Mouse (Mus musculus): ENCODE measurements around the gene Ap4s1.
"Not testable (repeated sequence)": the region's sequence is repeated elsewhere in the genome, so short reads cannot be mapped to it uniquely, and the experiment has no call there.

The Ap4s1 gene

GRCm38 (mm10) chr12:51690893-51691844, at the start of gene Ap4s1:
Gene Ap4s1, plus strand, starts transcription at chr12:51691033.
- DNase-seq (ENCODE audit: low spot score in 2 of 2): peak; percentile 61 to 63

DNA sequence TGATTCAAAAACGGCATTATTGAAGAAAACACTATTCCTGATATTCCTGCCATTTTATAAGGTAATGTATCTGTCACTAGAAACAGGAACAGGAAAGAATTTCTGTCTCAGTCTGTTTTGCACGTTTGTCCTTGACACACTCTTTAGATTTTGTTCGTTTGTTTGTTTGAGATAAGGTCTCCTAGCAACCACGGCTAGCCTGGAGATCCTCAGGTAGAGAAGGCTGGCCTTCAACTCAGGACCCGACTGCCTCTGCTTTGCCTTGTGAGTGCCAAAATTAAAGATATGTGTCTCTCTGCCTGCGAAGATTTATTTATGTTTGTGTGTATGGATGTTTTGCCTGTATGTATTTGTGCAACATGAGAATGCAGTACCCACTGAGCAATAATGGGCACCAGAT, 49.0 kb upstream of the Ap4s1 start:
- no peak for DNase-seq (ENCODE audit: low spot score in 2 of 2)

GRCm38 (mm10) chr12:51649401-51649800, 41.4 kb upstream of the Ap4s1 start:
- DNase-seq (ENCODE audit: low spot score in 2 of 2): not testable (repeated sequence)

DNA sequence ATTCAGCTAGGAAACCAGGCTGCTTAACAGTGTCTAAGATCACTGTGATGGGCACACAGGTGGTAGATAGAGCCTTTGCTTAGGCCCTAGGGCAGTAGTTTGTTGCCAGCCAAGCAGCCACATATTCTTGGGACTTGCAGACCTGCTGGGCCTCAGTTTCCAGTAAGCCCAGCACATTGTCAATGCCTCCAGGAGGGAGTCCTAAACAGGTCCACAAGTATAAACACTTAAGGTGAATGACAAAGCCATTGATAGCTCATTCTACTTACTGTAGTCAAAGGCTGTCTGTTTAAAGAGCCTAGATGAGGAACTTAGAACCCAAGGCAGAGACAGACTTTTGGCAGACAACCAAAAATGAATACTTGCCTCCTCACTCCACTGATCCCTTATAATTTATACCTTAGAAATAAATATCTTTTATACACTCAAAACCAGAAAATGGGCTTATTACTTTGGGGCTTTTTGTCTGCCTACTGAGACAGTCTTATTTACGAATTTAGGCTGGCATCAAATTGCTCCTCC, 34.8 kb upstream of the Ap4s1 start:
- DNase-seq (ENCODE audit: low spot score in 2 of 2): no peak

DNA sequence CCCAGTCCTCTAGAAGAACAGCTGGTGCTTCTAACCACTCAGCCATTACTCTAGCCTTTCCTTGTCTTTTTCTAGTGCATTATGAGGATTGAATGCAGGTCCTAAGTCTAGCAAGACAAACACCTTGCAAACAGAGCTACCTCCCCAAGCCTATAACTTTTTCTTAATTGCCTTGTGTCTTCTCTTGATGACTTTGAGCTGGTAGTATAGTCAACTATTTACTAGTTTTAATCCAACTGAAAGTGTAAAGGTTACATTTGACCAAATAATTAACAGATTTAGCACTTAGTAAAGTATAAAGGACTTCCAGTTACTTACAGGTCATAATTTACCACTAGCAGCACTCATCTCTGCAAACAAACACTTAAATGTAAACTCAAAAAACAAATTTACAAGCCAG, 27.8 kb upstream of the Ap4s1 start:
- DNase-seq (ENCODE audit: low spot score in 2 of 2): no peak

DNA sequence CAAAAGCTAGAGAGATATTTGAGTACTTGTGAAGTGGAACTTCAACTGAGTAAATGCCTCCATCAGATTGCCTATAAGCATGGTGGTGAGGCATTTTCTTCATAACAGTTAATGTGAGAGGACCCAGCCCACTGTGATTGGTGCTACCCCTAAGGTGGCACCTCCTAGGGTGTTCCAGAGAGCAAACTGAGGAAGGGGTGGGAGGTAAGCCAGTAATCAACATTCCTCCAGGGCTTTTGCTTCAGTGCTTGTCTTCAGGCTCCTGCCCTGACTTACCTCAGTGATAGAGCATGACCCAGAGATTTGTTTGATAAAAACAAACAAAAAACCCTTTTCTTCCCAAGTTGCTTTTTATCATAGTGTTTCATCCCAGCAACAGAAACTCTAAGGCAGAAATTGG, 26.9 kb upstream of the Ap4s1 start:
- DNase-seq (ENCODE audit: low spot score in 2 of 2): no peak

DNA sequence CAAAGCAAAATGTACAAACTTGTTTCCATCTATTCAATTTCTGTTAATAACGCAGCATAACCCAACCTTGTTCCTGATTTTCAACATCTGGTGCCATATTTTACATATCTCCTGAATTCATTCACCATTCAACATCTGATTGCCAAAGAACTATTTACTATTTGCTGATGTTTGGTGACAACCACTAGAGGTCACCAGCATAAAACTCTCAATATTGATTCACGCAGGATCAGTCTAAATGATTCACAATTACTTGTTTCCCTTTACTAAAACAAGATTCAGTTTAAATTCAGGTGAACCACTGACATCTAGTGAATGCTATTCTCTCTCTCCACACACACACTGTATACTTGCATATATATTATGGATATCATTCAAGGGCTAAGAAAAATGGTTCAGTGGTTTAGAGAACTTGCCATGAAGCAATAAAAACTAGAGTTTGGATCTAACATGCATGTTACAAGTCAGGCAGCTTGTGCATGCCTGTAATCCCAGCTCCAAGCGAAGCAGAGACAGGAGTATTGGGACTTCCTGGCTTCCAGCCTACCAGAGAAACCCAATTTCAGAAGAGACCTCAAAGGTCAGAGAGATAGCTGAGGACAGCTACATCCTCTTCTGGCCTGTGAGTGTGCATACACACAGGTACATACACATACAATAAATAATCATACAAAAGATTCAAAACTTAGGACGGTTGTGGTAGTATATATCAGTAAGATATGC, 24.0 kb upstream of the Ap4s1 start:
- no peak for DNase-seq (ENCODE audit: low spot score in 2 of 2)

- no peak for DNase-seq (ENCODE audit: low spot score in 2 of 2)
Observed at GRCm38 (mm10) chr12:51671231-51671891, 19.5 kb upstream of the Ap4s1 start.

GRCm38 (mm10) chr12:51673270-51673669, 17.6 kb upstream of the Ap4s1 start:
- DNase-seq (ENCODE audit: low spot score in 2 of 2): no peak

GRCm38 (mm10) chr12:51676442-51676841, 14.4 kb upstream of the Ap4s1 start:
- no peak for DNase-seq (ENCODE audit: low spot score in 2 of 2)

DNA sequence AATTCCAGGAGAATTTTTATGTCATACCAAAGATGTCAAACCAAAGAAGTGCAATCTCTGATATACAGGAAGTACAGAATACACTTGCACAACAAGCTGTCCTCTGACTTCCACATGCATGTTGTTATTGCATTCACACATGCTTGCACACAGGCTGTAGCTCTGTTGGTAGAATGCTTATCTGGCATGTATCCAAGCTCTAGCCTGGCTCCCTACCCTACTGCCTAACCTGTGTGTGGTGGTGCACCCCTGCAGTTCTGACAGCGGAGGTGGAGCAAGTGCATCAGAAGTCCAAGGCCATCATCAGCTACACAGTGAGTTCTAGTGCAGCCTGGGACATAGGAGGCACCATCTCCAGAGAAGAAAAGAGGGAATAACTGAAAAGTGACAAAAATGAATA, 12.0 kb upstream of the Ap4s1 start:
- DNase-seq (ENCODE audit: low spot score in 2 of 2): no peak

DNA sequence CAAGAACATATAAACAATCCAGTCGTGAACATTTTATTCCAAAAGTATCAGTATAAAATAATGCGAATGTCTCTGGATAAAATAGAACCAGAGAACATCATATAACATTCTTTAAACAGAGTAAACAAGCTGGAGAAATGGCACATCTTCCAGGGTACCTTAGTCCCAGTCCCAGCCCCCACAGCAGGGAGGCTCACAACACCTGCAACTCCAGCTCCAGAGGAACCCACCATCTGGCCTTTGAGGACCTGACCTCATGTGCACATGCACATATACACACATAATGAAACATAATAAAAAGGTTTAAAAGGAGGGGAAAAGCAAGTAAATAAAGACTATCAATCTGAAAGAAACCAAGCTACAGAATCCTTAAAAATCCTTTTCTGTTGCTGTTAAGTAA, 2.3 kb upstream of the Ap4s1 start:
- no peak for DNase-seq (ENCODE audit: low spot score in 2 of 2)

DNA sequence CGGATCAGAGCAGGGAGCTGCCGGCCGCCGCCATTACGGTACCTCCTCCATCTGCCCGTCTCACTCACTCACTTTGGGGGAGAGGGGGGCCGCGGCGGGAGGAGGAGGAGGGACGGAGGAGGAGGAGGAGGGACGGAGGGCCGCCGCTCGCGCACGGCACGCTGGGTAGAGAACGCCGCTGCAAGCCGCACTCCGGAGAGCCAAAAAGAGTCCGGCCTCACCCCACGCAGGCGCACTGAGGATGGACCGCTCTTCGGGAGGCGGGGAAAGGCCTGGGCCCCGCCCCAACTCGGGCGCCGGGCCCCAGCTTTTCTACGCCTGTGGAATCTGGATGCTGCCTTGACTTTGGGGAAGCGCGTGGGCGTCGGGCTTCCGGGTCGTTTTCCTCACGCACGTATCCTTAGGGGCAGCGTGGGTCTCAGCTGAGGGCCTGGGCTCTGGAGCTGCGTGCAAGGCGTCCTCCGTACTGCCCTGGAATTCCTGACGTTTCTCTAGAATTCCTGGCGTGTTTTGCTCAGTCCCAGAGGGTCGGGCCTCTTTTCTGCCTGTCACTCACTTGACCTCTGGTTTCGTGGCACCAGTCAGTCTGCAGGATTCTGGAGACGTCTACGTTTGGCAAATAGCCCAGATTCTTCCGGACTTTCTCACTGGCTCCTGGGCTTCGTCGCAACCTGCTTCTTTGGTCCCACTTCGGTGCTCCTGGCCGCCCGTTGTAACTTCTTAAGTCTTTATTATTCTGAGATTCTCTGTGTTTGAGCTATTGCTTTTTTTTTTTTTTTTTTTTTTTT, 1.2 kb downstream of the Ap4s1 start, which contains the start of gene Strn3:
Gene Strn3, minus strand, starts transcription at position 53 of the 788 bp plus-strand sequence.
- peak; percentile 97 for DNase-seq (ENCODE audit: low spot score in 2 of 2)

GRCm38 (mm10) chr12:51692870-51693269, 2.0 kb downstream of the Ap4s1 start:
- not testable (repeated sequence) for DNase-seq (ENCODE audit: low spot score in 2 of 2)

DNA sequence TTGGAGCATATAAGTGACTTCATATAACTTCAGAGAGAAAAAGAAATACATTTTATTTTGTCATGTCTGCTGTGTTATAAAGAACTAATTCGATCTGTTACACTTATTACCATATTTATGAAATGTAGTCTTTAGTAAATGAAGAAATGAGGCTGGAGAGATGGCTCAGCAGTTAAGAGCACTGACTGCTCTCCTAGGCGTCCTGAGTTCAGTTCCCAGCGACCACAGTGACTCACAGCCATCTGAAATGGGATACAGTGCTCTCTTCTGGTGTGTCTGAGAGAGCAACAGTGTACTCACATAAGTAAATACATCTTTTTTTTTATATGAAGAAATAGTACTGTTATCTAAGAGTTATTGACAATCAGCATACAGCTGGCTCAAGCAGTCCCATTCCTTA, 2.6 kb downstream of the Ap4s1 start:
- DNase-seq (ENCODE audit: low spot score in 2 of 2): no peak

GRCm38 (mm10) chr12:51694096-51694495, 3.3 kb downstream of the Ap4s1 start:
- DNase-seq (ENCODE audit: low spot score in 2 of 2): no peak

DNA sequence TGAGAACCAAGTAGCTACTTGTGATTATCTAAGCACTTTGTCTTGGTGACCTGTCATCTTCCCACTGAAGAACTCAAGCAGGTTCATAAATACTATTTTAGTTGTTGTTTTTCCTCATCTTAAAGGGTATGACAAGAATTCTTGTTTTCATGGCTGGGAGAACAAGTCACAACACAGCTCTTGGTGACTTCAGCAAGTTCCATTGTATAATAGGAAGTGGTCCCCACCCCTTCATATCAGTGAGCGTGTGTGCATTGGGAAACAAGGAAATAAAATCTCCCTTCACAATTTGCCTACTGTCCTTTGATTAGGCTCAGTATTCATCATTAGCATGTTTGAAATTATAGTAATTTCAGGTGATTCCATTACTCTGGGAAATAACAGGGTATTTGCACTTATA, 4.1 kb downstream of the Ap4s1 start:
- DNase-seq (ENCODE audit: low spot score in 2 of 2): no peak

DNA sequence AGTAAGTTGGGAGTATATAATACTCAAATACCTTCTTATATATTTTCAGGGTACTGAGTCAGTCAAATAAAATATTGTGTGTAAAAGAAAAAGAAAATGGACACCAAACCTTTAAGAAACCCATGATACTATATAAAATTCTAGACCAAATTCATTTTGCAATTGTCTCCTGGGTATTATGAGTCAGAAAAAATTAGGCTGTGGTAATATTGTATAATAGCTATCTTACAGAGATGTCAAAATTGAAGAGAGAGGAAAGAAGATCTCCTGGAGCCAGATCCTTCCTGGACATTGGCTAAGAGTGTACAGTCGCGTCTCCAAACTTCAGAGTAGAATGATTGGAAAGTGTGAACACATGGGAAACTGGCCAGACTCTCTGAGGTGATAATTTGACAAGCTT, 5.3 kb downstream of the Ap4s1 start:
- DNase-seq (ENCODE audit: low spot score in 2 of 2): no peak

GRCm38 (mm10) chr12:51699623-51700393, 9.0 kb downstream of the Ap4s1 start:
- DNase-seq (ENCODE audit: low spot score in 2 of 2): peak; percentile 29 to 50

DNA sequence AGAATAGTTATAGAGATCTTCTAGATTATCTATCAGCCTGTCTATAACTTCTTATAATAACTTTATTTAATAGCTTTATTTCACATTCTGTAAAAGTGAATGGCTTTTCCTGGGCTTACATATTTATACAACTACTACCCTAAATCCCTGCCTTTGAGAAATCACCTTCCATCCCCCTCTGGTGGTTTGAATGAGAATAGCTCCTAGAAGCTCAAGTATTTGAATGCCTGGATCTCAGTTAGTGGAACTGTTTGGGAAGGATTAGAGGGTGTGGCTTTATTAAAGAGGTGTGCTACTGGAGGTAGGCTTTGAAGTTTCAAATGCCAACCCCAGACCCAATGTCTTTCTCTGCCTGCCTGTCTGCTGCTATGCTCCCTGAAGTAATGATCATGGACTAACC, 10.9 kb downstream of the Ap4s1 start:
- DNase-seq (ENCODE audit: low spot score in 2 of 2): no peak
